Mouse (Mus musculus) liver, postnatal 0 days (tissue): ENCODE results near the gene Txnrd1. TPM values are rescaled to one million over a fixed set of nuclear protein-coding genes. Genes with fewer than 3 reads are reported as not detected.

Source experiments
- ATAC-seq: fragments of 200-750 bp; cut with Nextera tagmentation; 2 replicates; pipeline ENCODE4 v1.8.0; 2017; ENCODE audit warnings: mild to moderate bottlenecking, moderate library complexity
- DNase-seq: peaks from one replicate; pipeline ENCODE4 v3.0.0-alpha.2; 2016
- H3K27ac ChIP-seq: fragments of 300-500 bp; sonication (generic); 2 replicates; pipeline ENCODE4 v1.5.1; 2014; ENCODE audit warnings: antibody characterized with exemption, moderate library complexity, mild to moderate bottlenecking, low read depth
- H3K27me3 ChIP-seq: fragments of 300-500 bp; sonication (generic); 2 replicates; pipeline ENCODE4 v1.6.1; 2014; ENCODE audit warnings: low read length, control low read depth, mixed read lengths; ENCODE audit not compliant: insufficient read depth
- H3K36me3 ChIP-seq: fragments of 300-500 bp; sonication (generic); replicated peaks from 2 replicates; pipeline ENCODE4 v1.6.1; 2014; ENCODE audit warnings: mild to moderate bottlenecking, control low read depth, low read length, moderate library complexity, mixed read lengths; ENCODE audit not compliant: insufficient read depth
- H3K4me1 ChIP-seq: fragments of 300-500 bp; sonication (generic); 2 replicates; pipeline ENCODE4 v1.6.1; 2014; ENCODE audit warnings: antibody characterized with exemption, mild to moderate bottlenecking, control low read depth; ENCODE audit not compliant: insufficient read depth
- H3K4me2 ChIP-seq: fragments of 300-500 bp; sonication (generic); 2 replicates; pipeline ENCODE4 v1.6.1; 2014; ENCODE audit warnings: low read depth, mild to moderate bottlenecking, low read length, moderate library complexity, mixed read lengths
- H3K4me3 ChIP-seq: fragments of 300-500 bp; sonication (generic); 2 replicates; pipeline ENCODE4 v1.5.1; 2014; ENCODE audit warnings: low read depth, low read length
- H3K9ac ChIP-seq: fragments of 300-500 bp; sonication (generic); replicated peaks from 2 replicates; pipeline ENCODE4 v1.6.1; 2014; ENCODE audit warnings: mild to moderate bottlenecking, moderate library complexity
- H3K9me3 ChIP-seq: fragments of 300-500 bp; sonication (generic); 2 replicates; pipeline ENCODE4 v1.6.1; 2016; ENCODE audit warnings: mild to moderate bottlenecking, control low read depth, low read length, mixed read lengths
- CTCF ChIP-seq: sonication (generic); IDR thresholded peaks from 2 replicates; pipeline ENCODE4 v1.5.1; 2016; ENCODE audit warnings: antibody characterized with exemption, low read depth
- EP300 ChIP-seq: IDR thresholded peaks from 2 replicates; pipeline ENCODE4 v1.6.1; 2016; ENCODE audit warnings: antibody characterized with exemption, low read depth, mild to moderate bottlenecking
- WGBS: fragments of 180-500 bp; shearing (Covaris S2); extraction: QIAGEN DNeasy Blood & Tissue Kit; methylation state at CpG from one replicate; pipeline ENCODE4 v1.1.7; 2014; ENCODE audit not compliant: insufficient replicate concordance; 5-methylcytosine and 5-hydroxymethylcytosine counted together
- polyA plus RNA-seq: library from polyadenylated mRNA; unstranded; fragments of >200 nt; fragmentation: Nextera tagmentation; extraction: Ambion mirVana; gene quantifications from 2 replicates; pipeline ENCODE4 v1.2.1, GENCODE M21; 2015

Gene Txnrd1
- polyA plus RNA-seq, 1 experiment from 2014 or later: 28.1 TPM

DNA sequence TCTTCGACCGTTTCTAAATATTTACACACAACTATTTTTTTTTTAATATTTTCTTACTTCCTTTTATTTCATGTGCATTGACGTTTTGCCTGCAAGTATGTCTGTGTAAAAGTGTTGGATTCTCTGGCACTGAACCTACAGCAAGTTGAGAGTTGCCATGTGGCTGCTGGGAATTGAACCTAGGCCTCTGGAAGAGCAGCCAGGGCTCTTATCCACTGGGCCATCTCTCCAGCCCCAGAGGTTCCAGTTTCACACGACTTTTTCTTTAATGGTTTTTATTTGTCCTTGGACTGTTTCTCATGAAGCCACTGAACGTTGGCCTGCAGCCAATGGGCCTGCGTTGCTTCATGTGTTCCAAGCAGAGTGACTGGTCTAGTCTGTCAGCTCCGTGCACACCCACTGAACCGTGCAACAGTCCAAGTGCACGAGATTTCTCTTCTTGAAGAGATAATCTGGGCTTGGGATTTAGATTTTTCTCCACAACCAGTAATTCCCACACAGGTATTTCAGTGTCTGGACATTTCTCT lies 55.8 kb downstream of the Txnrd1 start:
- Histone ChIP-seq H3K4me1 (peaks cover 24% of the 10 kb centered on the region), H3K36me3 (peaks cover 61% of the 10 kb centered on the region), H3K9me3 (no peaks in the 10 kb centered on the region), H3K27ac (peak overlapping the region; percentile 46; the same call in 1 of the 2 replicates), H3K4me2 (no peak overlapping the region), H3K4me3 (no peak overlapping the region), H3K27me3 (no peaks in the 10 kb centered on the region), H3K9ac (no peak overlapping the region)
- TF ChIP-seq EP300 (no peak), CTCF (no peak)
- 31% methylated on average over 9 of the region's 9 CpGs for WGBS
- ATAC-seq: peak; percentile 90
- peak; percentile 85 for DNase-seq

GRCm38 (mm10) chr10:82890936-82891335 lies 57.2 kb downstream of the Txnrd1 start:
- no peak for TF ChIP-seq CTCF
- no peak for TF ChIP-seq EP300
- Histone ChIP-seq H3K36me3 (peaks cover 57% of the 10 kb centered on the region), H3K27me3 (no peaks in the 10 kb centered on the region), H3K27ac (peak overlapping the region; percentile 46; the same call in 1 of the 2 replicates), H3K9me3 (no peaks in the 10 kb centered on the region), H3K4me3 (no peak overlapping the region), H3K9ac (no peak overlapping the region), H3K4me2 (no peak overlapping the region), H3K4me1 (peaks cover 24% of the 10 kb centered on the region)
- WGBS: 37% methylated on average over 2 of the region's 2 CpGs
- no peak for ATAC-seq
- DNase-seq: no peak

- 48% methylated on average over 7 of the region's 7 CpGs for WGBS
- TF ChIP-seq CTCF (no peak), EP300 (no peak)
- H3K27ac ChIP-seq: no peak overlapping the region
- ATAC-seq: peak; percentile 71
- peaks cover 24% of the 10 kb centered on the region for H3K4me1 ChIP-seq
- no peaks in the 10 kb centered on the region for H3K27me3 ChIP-seq
- H3K4me3 ChIP-seq: no peak overlapping the region
- H3K9ac ChIP-seq: no peak overlapping the region
- H3K36me3 ChIP-seq: peaks cover 57% of the 10 kb centered on the region
- H3K9me3 ChIP-seq: no peaks in the 10 kb centered on the region
- H3K4me2 ChIP-seq: no peak overlapping the region
- DNase-seq: no peak
Measured at GRCm38 (mm10) chr10:82891427-82891826, 57.7 kb downstream of the Txnrd1 start.

DNA sequence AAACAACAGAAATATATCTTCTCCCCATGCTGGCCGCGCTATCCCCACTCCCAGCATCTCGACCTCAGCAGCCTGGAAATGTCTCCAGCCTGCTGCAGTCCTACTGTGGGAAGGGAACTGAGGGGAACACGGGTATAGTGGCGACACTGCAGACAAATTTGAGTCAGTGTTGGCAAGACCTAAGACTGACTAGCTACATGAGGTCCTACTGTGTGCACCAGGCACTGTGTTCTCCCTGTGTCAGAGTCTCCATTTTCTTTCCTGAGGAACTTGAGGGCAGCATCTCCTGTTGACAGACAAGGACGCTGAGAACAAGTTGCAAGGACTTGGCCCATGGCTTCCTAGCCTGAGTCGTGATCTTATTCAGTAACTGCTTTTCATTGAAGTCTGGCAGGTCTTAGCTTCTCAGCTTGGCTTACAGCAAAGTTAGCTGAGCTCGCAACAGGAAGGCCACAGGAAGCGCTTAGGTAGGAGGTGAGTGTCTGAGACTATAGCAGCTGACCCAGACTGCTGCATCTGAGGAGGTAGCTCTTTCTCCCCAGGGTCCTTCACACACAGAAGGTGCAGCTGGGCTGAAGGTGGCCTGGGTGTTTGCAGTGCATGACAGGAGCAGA lies 58.8 kb downstream of the Txnrd1 start:
- Histone ChIP-seq H3K27me3 (no peaks in the 10 kb centered on the region), H3K9me3 (no peaks in the 10 kb centered on the region), H3K4me1 (peaks cover 24% of the 10 kb centered on the region), H3K27ac (no peak overlapping the region), H3K4me2 (no peak overlapping the region), H3K36me3 (peaks cover 59% of the 10 kb centered on the region), H3K4me3 (no peak overlapping the region), H3K9ac (no peak overlapping the region)
- TF ChIP-seq EP300 (no peak), CTCF (no peak)
- no peak for ATAC-seq
- no peak for DNase-seq
- 83% methylated on average over 9 of the region's 9 CpGs for WGBS

DNA sequence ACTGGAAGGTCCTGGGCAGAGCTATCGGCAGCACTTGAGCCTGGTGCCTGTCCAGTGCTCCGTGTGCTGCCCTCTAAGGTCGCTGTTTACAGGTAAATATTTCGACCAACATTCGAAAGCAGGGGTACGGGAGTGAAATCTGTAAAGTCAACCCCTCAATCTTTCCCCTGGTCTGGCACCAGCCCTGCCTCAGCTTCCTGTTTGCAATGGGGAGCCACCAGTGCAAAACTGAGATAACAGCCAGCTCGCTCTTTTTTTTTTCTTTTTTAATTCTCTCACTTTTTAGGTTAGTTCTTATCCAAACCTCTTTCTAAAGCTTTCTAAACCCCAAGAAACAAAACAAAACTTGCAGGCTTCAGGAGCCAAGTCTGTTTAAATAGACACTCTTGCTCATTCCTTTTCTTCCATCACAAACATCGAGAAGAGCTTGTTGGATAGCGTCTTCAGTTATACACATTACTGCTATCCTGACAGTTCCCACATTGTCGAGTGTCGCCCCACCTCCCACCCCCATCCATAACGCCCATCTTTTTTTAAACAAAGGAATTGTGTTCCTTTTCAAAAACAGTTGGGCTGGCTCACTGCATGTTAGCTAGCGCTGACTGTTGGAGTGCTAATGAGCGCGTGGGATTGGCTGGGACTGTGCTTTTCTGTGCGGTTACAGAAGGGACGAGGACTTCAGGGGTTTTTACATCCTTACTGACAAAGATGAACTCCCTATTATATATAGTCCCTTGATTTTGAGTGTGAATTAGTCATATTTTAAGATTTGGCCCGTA lies 60.3 kb downstream of the Txnrd1 start:
- no peak overlapping the region for H3K4me3 ChIP-seq
- no peak overlapping the region for H3K27ac ChIP-seq
- H3K4me2 ChIP-seq: no peak overlapping the region
- H3K9ac ChIP-seq: no peak overlapping the region
- peaks cover 57% of the 10 kb centered on the region for H3K36me3 ChIP-seq
- WGBS: 57% methylated on average over 18 of the region's 18 CpGs
- no peaks in the 10 kb centered on the region for H3K27me3 ChIP-seq
- ATAC-seq (no peak), DNase-seq (no peak)
- TF ChIP-seq CTCF (no peak), EP300 (no peak; the same call in 1 of the 2 replicates)
- H3K9me3 ChIP-seq: no peaks in the 10 kb centered on the region
- peaks cover 20% of the 10 kb centered on the region for H3K4me1 ChIP-seq

DNA sequence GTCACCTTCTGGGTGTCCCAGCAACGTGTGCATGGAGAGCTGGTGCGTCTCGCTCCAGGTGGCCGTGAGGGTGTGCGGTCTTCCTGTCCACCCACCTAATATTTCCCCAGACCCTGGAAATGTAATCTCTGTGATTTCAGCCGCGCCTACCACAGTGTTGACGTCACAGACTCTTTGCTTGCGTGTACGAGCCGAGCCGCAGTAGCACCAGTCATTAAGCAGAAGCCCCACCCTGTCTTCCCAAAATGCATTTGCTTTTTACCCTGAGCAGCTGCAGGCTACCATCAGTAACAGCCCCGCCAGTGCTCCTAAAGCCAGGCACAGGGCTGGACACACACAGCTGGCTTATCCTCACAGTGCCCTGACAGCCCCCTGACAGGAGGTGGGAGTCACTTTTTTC lies 64.2 kb downstream of the Txnrd1 start:
- H3K27ac ChIP-seq: no peak overlapping the region
- no peak overlapping the region for H3K4me2 ChIP-seq
- no peak for DNase-seq
- no peaks in the 10 kb centered on the region for H3K9me3 ChIP-seq
- 0 out of 2 replicates have a peak, but pooled peaks cover 4% of the 10 kb centered on the region for H3K4me1 ChIP-seq
- no peak overlapping the region for H3K9ac ChIP-seq
- H3K36me3 ChIP-seq: peaks cover 41% of the 10 kb centered on the region
- no peak overlapping the region for H3K4me3 ChIP-seq
- ATAC-seq: no peak
- TF ChIP-seq EP300 (no peak), CTCF (no peak)
- no peaks in the 10 kb centered on the region for H3K27me3 ChIP-seq
- WGBS: 93% methylated on average over 13 of the region's 13 CpGs
